Mouse (Mus musculus) midbrain, embryonic 16.5 days (tissue): ENCODE measurements at regions not wholly inside any gene's neighbourhood (a gene's known extent, or its start where the extent isn't known, plus 50 kb on each side); places are given as distances from the start of the nearest gene placed in this dataset.

Source experiments
- ATAC-seq: fragments of 200-750 bp; cut with Nextera tagmentation; 2 replicates; pipeline ENCODE4 v1.8.0; 2017; ENCODE audit warnings: moderate TSS enrichment
- H3K27ac ChIP-seq: fragments of 300-500 bp; sonication (generic); 2 replicates; pipeline ENCODE4 v1.5.1; 2014; ENCODE audit warnings: mild to moderate bottlenecking, low read length, mixed read lengths
- H3K27me3 ChIP-seq: fragments of 300-500 bp; sonication (generic); 2 replicates; pipeline ENCODE4 v1.6.1; 2014; ENCODE audit warnings: low read depth, low read length, mixed read lengths; ENCODE audit not compliant: control insufficient read depth, insufficient read depth
- H3K36me3 ChIP-seq: fragments of 300-500 bp; sonication (generic); 2 replicates; pipeline ENCODE4 v1.6.1; 2014; ENCODE audit warnings: mild to moderate bottlenecking, low read length, moderate library complexity, mixed read lengths; ENCODE audit not compliant: control insufficient read depth, insufficient read depth
- H3K4me1 ChIP-seq: fragments of 300-500 bp; sonication (generic); 2 replicates; pipeline ENCODE4 v1.6.1; 2014; ENCODE audit warnings: mild to moderate bottlenecking, low read length, mixed read lengths; ENCODE audit not compliant: control insufficient read depth, insufficient read depth
- H3K4me2 ChIP-seq: fragments of 300-500 bp; sonication (generic); 2 replicates; pipeline ENCODE4 v1.6.1; 2014; ENCODE audit warnings: mild to moderate bottlenecking, low read length, mixed read lengths
- H3K4me3 ChIP-seq: fragments of 300-500 bp; sonication (generic); 2 replicates; pipeline ENCODE4 v1.5.1; 2014; ENCODE audit warnings: low read depth, mild to moderate bottlenecking, low read length, moderate library complexity, mixed read lengths
- H3K9ac ChIP-seq: fragments of 300-500 bp; sonication (generic); 2 replicates; pipeline ENCODE4 v1.6.1; 2014; ENCODE audit warnings: low read depth, low read length, mixed read lengths
- H3K9me3 ChIP-seq: fragments of 300-500 bp; sonication (generic); replicated peaks from 2 replicates; pipeline ENCODE4 v1.6.1; 2014; ENCODE audit warnings: mild to moderate bottlenecking, low read length, mixed read lengths; ENCODE audit not compliant: control insufficient read depth, poor library complexity, severe bottlenecking
- WGBS: fragments of 180-500 bp; shearing (Covaris S2); extraction: QIAGEN DNeasy Blood & Tissue Kit; methylation state at CpG from one replicate; pipeline ENCODE4 v1.1.7; 2014; 5-methylcytosine and 5-hydroxymethylcytosine counted together

GRCm38 (mm10) chr3:138688606-138689005 lies 53.4 kb upstream of the Tspan5 start:
- no peaks in the 10 kb centered on the region for H3K27me3 ChIP-seq
- H3K4me1 ChIP-seq = no peaks in the 10 kb centered on the region
- no peaks in the 10 kb centered on the region for H3K9me3 ChIP-seq
- ATAC-seq = no peak
- H3K27ac ChIP-seq = no peak overlapping the region
- no peak overlapping the region for H3K4me2 ChIP-seq
- no peak overlapping the region for H3K4me3 ChIP-seq
- no peak overlapping the region for H3K9ac ChIP-seq
- no peaks in the 10 kb centered on the region for H3K36me3 ChIP-seq
- WGBS = 93% methylated on average over 5 of the region's 5 CpGs
